Mouse (Mus musculus) G1E-ER4 (cell line): ENCODE measurements around the gene Itga8. TPM values are rescaled to one million over a fixed set of nuclear protein-coding genes. Genes with fewer than 3 reads are reported as not detected.

ENCODE experiments used
- GATA1 ChIP-seq: IDR thresholded peaks from one replicate; pipeline ENCODE4 v1.8.0; 2012; ENCODE audit warnings: low read length, inconsistent platforms
- polyA plus RNA-seq: library from polyadenylated mRNA; stranded (reverse); fragments of >175 nt; gene quantifications from 2 replicates; pipeline ENCODE4 v1.2.3, GENCODE M21; 2012

Gene Itga8
- polyA plus RNA-seq, 1 experiment = not detected

DNA sequence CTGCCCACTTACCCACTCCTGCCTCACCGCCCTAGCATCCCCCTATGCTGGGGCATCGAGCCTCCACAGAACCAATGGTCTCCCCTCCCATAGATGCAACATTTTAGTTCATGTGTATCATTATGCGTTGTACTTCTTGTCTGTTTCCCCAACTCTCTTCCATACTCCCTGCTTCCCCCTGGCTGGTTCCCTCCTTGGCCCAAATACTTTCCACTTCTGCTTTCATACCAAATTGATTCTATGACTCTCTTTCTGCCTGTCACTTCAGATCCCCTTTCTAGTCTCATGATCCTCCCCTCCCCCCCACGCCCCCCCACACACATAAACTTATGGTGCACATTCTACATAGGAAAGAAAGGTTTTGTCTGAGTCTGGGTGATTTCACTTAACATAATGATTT lies 217.4 kb downstream of the Itga8 start:
- TF ChIP-seq GATA1 = no peak

DNA sequence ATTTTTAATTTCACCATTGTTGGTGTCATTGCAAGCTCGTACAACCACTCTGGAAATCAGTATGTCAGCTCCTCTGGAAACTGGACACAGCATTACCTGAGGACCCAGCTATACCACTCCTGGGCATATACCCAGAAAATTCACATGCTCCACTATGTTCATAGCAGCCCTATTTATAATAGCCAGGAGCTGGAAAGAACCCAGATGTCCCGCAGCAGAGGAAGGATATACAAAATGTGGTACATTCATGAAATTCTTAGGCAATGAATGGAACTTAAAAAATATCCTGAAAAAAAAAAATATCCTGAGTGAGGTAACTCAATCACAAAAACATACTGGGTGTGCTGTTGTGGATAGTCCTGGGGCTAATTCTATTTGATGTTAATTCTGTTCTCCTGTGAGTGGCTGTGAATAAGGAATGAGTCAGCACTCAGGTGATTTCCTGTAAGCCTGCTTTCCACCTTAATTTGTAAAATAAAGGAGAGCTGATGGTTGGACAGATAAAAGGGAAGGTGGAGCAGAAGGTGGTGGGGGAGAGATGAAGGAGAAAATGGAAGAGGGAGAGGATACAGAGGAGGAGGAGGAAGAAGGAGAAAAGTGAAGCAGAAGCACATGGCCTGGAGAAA lies 224.3 kb downstream of the Itga8 start:
- no peak for TF ChIP-seq GATA1

DNA sequence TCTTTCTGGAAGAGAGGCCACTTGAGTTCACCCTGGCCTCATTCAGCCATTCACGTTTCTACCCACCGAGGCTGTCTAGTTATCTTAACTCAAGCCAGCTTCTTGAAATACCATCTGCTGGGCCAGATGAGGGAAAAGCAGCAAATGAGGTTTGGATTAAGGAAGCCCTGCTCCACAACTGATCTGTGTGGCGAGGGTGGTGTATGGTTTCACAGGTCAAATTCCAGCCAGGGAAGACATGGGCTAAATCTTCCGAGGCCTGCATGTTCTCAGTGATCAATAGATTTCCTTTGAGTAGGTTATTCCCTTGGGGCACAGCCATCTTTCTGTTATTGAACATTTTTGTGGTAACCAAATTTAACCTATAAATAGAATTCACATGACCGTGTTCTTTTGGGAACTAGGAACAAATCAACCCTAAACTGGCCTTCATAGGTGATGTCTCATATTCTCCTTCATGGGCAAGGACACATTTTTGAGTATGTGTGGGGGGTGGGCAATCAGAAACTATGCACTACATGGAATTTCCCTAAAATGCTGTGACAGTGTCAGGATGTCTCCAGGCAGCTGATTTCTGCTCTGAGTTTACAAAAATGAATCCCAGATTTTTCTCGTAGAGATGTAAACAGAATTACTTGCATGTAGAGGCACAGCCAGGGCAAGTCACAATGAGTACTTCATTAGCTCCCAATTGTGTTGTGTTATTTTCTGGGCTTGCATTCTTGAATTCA lies 235.9 kb downstream of the Itga8 start:
- TF ChIP-seq GATA1 = no peak

DNA sequence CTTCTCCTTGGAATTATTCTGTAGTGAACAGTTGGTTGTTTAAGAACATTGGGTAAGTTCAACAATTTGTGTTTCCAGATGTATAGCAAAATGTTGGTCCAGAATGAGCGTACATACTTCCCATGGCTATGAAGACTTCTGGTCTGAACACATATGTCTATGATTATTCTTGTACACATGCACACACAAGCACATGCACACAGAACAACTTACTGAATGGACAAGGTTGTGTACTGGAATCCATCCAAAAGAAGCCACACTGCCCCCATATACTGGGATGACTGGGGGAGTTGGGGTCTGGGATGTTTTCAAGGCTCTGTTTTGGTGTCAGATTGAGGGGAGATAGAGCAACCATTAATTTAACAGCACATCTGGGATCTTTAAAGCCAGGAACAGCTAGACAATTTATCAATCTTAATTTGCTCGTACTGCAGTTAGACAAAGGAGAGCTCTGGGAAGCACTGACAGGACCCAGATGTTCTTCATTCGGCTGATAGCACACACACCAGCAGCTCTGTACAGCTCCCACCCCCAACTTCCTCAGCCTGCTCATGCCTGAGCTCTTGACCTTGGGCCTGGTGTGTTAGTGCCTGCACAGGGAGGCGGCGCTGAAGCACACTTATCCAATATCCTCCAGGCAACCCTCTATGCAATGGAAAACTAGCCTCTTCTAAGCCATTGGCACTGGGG lies 241.5 kb downstream of the Itga8 start:
- TF ChIP-seq GATA1 = no peak

Other genes with a start within 250 kb of the Itga8 start
- gene Mindy3, start 117.5 kb upstream of the Itga8 start, polyA plus RNA-seq = 62.6 and 108 TPM in 2 replicates